Mouse (Mus musculus) limb, embryonic 15.5 days (tissue): ENCODE data around the gene Tars2. TPM values are rescaled to one million over a fixed set of nuclear protein-coding genes. Genes with fewer than 3 reads are reported as not detected.

Experiments used
- ATAC-seq: fragments of 200-750 bp; cut with Nextera tagmentation; 2 replicates; pipeline ENCODE4 v1.8.0; 2017; ENCODE audit warnings: low read depth, moderate TSS enrichment; ENCODE audit not compliant: insufficient number of reproducible peaks, low FRiP score, low TSS enrichment
- H3K27ac ChIP-seq: fragments of 300-500 bp; sonication (generic); 2 replicates; pipeline ENCODE4 v1.5.1; 2015; ENCODE audit warnings: moderate library complexity, mild to moderate bottlenecking, inconsistent platforms
- H3K27me3 ChIP-seq: fragments of 300-500 bp; sonication (generic); 2 replicates; pipeline ENCODE4 v1.6.1; 2015; ENCODE audit warnings: inconsistent platforms
- H3K36me3 ChIP-seq: fragments of 300-500 bp; sonication (generic); 2 replicates; pipeline ENCODE4 v1.6.1; 2015; ENCODE audit warnings: inconsistent platforms
- H3K4me1 ChIP-seq: fragments of 300-500 bp; sonication (generic); 2 replicates; pipeline ENCODE4 v1.6.1; 2015; ENCODE audit warnings: inconsistent platforms
- H3K4me2 ChIP-seq: fragments of 300-500 bp; sonication (generic); 2 replicates; pipeline ENCODE4 v1.6.1; 2015; ENCODE audit warnings: mild to moderate bottlenecking, inconsistent platforms
- H3K4me3 ChIP-seq: fragments of 300-500 bp; sonication (generic); 2 replicates; pipeline ENCODE4 v1.5.1; 2015; ENCODE audit warnings: mild to moderate bottlenecking, inconsistent platforms
- H3K9ac ChIP-seq: fragments of 300-500 bp; sonication (generic); 2 replicates; pipeline ENCODE4 v1.6.1; 2015; ENCODE audit warnings: inconsistent platforms
- H3K9me3 ChIP-seq: fragments of 300-500 bp; sonication (generic); 2 replicates; pipeline ENCODE4 v1.6.1; 2016; ENCODE audit warnings: inconsistent platforms
- WGBS: fragments of 180-500 bp; shearing (Covaris S2); methylation state at CpG from one replicate; pipeline ENCODE4 v1.1.7; 2015; 5-methylcytosine and 5-hydroxymethylcytosine counted together
- polyA plus RNA-seq: library from polyadenylated mRNA; unstranded; fragments of >200 nt; fragmentation: Nextera tagmentation; extraction: Ambion mirVana; gene quantifications from 2 replicates; pipeline ENCODE4 v1.2.1, GENCODE M21; 2015

Gene Tars2
- polyA plus RNA-seq, 1 experiment from 2014 or later = 39.8 TPM

GRCm38 (mm10) chr3:95732744-95733521, 27.1 kb downstream of the Tars2 start:
- 81% methylated on average over 11 of the region's 11 CpGs for WGBS
- Histone ChIP-seq H3K36me3 (peaks cover 17% of the 10 kb centered on the region), H3K9ac (no peak overlapping the region), H3K4me1 (peaks cover 10% of the 10 kb centered on the region; the same call in 1 of the 2 replicates), H3K9me3 (no peaks in the 10 kb centered on the region), H3K4me3 (no peak overlapping the region), H3K27ac (no peak overlapping the region), H3K27me3 (no peaks in the 10 kb centered on the region), H3K4me2 (no peak overlapping the region)
- no peak for ATAC-seq

- no peak overlapping the region for H3K4me3 ChIP-seq
- no peak overlapping the region for H3K4me2 ChIP-seq
- no peaks in the 10 kb centered on the region for H3K27me3 ChIP-seq
- no peak for ATAC-seq
- H3K36me3 ChIP-seq = peaks cover 15% of the 10 kb centered on the region
- 95% methylated on average over 9 of the region's 9 CpGs for WGBS
- H3K9ac ChIP-seq = no peak overlapping the region
- no peaks in the 10 kb centered on the region for H3K9me3 ChIP-seq
- H3K27ac ChIP-seq = no peak overlapping the region
- H3K4me1 ChIP-seq = peaks cover 10% of the 10 kb centered on the region; the same call in 1 of the 2 replicates
These were observed 27.7 kb downstream of the Tars2 start for GRCm38 (mm10) chr3:95732297-95732696.

GRCm38 (mm10) chr3:95731802-95732201, 28.2 kb downstream of the Tars2 start:
- no peak for ATAC-seq
- Histone ChIP-seq H3K4me3 (no peak overlapping the region), H3K27me3 (no peaks in the 10 kb centered on the region), H3K4me1 (peaks cover 10% of the 10 kb centered on the region; the same call in 1 of the 2 replicates), H3K36me3 (peaks cover 15% of the 10 kb centered on the region), H3K9me3 (no peaks in the 10 kb centered on the region), H3K9ac (no peak overlapping the region), H3K27ac (no peak overlapping the region), H3K4me2 (no peak overlapping the region)
- 83% methylated on average over 4 of the region's 4 CpGs for WGBS

GRCm38 (mm10) chr3:95730431-95730830, 29.6 kb downstream of the Tars2 start:
- H3K27me3 ChIP-seq = no peaks in the 10 kb centered on the region
- H3K4me3 ChIP-seq = no peak overlapping the region
- no peak overlapping the region for H3K9ac ChIP-seq
- WGBS = 73% methylated on average over 7 of the region's 7 CpGs
- H3K4me1 ChIP-seq = peaks cover 8% of the 10 kb centered on the region; the same call in 1 of the 2 replicates
- H3K9me3 ChIP-seq = no peaks in the 10 kb centered on the region
- ATAC-seq = no peak
- no peak overlapping the region for H3K27ac ChIP-seq
- no peak overlapping the region for H3K4me2 ChIP-seq
- peaks cover 3% of the 10 kb centered on the region; the same call in 1 of the 2 replicates for H3K36me3 ChIP-seq

GRCm38 (mm10) chr3:95728906-95729305, 31.1 kb downstream of the Tars2 start:
- no peaks in the 10 kb centered on the region; the same call in 1 of the 2 replicates for H3K36me3 ChIP-seq
- no peak for ATAC-seq
- WGBS = 85% methylated on average over 2 of the region's 2 CpGs
- H3K9ac ChIP-seq = no peak overlapping the region
- peaks cover 2% of the 10 kb centered on the region; the same call in 1 of the 2 replicates for H3K4me1 ChIP-seq
- no peaks in the 10 kb centered on the region for H3K27me3 ChIP-seq
- no peak overlapping the region for H3K4me3 ChIP-seq
- no peak overlapping the region for H3K27ac ChIP-seq
- no peaks in the 10 kb centered on the region for H3K9me3 ChIP-seq
- H3K4me2 ChIP-seq = no peak overlapping the region

GRCm38 (mm10) chr3:95726696-95727358, 33.2 kb downstream of the Tars2 start:
- Histone ChIP-seq H3K27ac (no peak overlapping the region), H3K36me3 (no peaks in the 10 kb centered on the region), H3K9me3 (no peaks in the 10 kb centered on the region), H3K9ac (no peak overlapping the region), H3K4me2 (no peak overlapping the region), H3K27me3 (no peaks in the 10 kb centered on the region), H3K4me1 (no peaks in the 10 kb centered on the region), H3K4me3 (no peak overlapping the region)
- no peak for ATAC-seq
- WGBS = 56% methylated on average over 7 of the region's 7 CpGs

GRCm38 (mm10) chr3:95725863-95726262, 34.1 kb downstream of the Tars2 start:
- Histone ChIP-seq H3K27ac (no peak overlapping the region), H3K36me3 (no peaks in the 10 kb centered on the region), H3K4me1 (no peaks in the 10 kb centered on the region), H3K9ac (no peak overlapping the region), H3K9me3 (no peaks in the 10 kb centered on the region), H3K4me2 (no peak overlapping the region), H3K27me3 (no peaks in the 10 kb centered on the region), H3K4me3 (no peak overlapping the region)
- no peak for ATAC-seq
- 81% methylated on average over 7 of the region's 7 CpGs for WGBS

GRCm38 (mm10) chr3:95722386-95722785, 37.6 kb downstream of the Tars2 start:
- H3K9me3 ChIP-seq = no peaks in the 10 kb centered on the region
- no peaks in the 10 kb centered on the region for H3K36me3 ChIP-seq
- no peak overlapping the region for H3K9ac ChIP-seq
- no peaks in the 10 kb centered on the region for H3K27me3 ChIP-seq
- 68% methylated on average over 3 of the region's 3 CpGs for WGBS
- no peak for ATAC-seq
- H3K27ac ChIP-seq = no peak overlapping the region
- H3K4me3 ChIP-seq = no peak overlapping the region
- no peaks in the 10 kb centered on the region for H3K4me1 ChIP-seq
- no peak overlapping the region for H3K4me2 ChIP-seq

- Histone ChIP-seq H3K27me3 (no peaks in the 10 kb centered on the region), H3K4me1 (no peaks in the 10 kb centered on the region), H3K4me3 (no peak overlapping the region), H3K9me3 (0 out of 2 replicates have a peak, but pooled peaks cover 1% of the 10 kb centered on the region), H3K27ac (no peak overlapping the region), H3K36me3 (no peaks in the 10 kb centered on the region), H3K4me2 (no peak overlapping the region), H3K9ac (no peak overlapping the region)
- ATAC-seq = no peak
- WGBS = 88% methylated on average over 2 of the region's 2 CpGs
These were observed 41.9 kb downstream of the Tars2 start for GRCm38 (mm10) chr3:95718153-95718552.

GRCm38 (mm10) chr3:95716075-95716474, 43.9 kb downstream of the Tars2 start:
- WGBS = 77% methylated on average over 1 of the region's 1 CpGs
- H3K36me3 ChIP-seq = no peaks in the 10 kb centered on the region
- H3K27ac ChIP-seq = peak overlapping the region; percentile 22; the same call in 1 of the 2 replicates
- no peaks in the 10 kb centered on the region for H3K4me1 ChIP-seq
- ATAC-seq = no peak
- H3K9ac ChIP-seq = no peak overlapping the region
- H3K27me3 ChIP-seq = no peaks in the 10 kb centered on the region
- no peak overlapping the region for H3K4me3 ChIP-seq
- 0 out of 2 replicates have a peak, but pooled peaks cover 5% of the 10 kb centered on the region for H3K9me3 ChIP-seq
- no peak overlapping the region for H3K4me2 ChIP-seq

GRCm38 (mm10) chr3:95709967-95710366, 50.0 kb downstream of the Tars2 start:
- H3K36me3 ChIP-seq = no peaks in the 10 kb centered on the region
- 0 out of 2 replicates have a peak, but pooled peaks cover 5% of the 10 kb centered on the region for H3K9me3 ChIP-seq
- H3K4me3 ChIP-seq = no peak overlapping the region
- 0 out of 2 replicates have a peak, but pooled peaks cover 2% of the 10 kb centered on the region for H3K4me1 ChIP-seq
- H3K27me3 ChIP-seq = no peaks in the 10 kb centered on the region
- no peak overlapping the region for H3K9ac ChIP-seq
- no peak overlapping the region for H3K4me2 ChIP-seq
- no peak overlapping the region for H3K27ac ChIP-seq
- ATAC-seq = no peak

- no peaks in the 10 kb centered on the region for H3K27me3 ChIP-seq
- no peak overlapping the region for H3K9ac ChIP-seq
- WGBS = 94% methylated on average over 4 of the region's 4 CpGs
- no peak overlapping the region for H3K27ac ChIP-seq
- no peaks in the 10 kb centered on the region for H3K36me3 ChIP-seq
- H3K4me3 ChIP-seq = no peak overlapping the region
- 0 out of 2 replicates have a peak, but pooled peaks cover 2% of the 10 kb centered on the region for H3K4me1 ChIP-seq
- ATAC-seq = no peak
- H3K9me3 ChIP-seq = 0 out of 2 replicates have a peak, but pooled peaks cover 5% of the 10 kb centered on the region
- no peak overlapping the region for H3K4me2 ChIP-seq
These were observed 51.0 kb downstream of the Tars2 start for GRCm38 (mm10) chr3:95709044-95709443.
